Mouse (Mus musculus): ENCODE data around the gene BC030867.

BC030867 gene

DNA sequence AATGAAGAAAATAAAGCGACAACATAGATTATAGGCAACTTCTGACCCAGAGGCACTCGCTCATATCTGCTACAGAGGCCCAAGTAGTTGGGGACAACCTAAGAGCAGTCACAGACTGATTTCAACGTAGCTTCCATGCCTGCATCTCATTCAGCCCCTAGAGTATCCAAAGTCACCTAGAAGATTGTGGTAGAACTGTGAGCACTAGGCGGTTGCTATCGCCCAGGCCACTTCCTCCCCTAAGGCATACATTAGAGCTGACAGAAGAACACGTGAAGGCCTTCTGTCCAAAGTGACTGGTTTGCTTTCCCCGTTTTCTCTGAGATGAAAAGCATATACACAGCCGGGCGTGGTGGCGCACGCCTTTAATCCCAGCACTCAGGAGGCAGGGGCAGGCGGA, 65.6 kb downstream of the BC030867 start:
- DNase-seq (ENCODE audit: extremely low spot score, low read depth, low spot score), result no peak

Data from hindlimb bud, embryonic 11.5 days (tissue).